Mouse (Mus musculus) heart, embryonic 13.5 days (tissue): ENCODE results near the gene Tap1. TPM values are rescaled to one million over a fixed set of nuclear protein-coding genes. Genes with fewer than 3 reads are reported as not detected.

Source experiments
- ATAC-seq: fragments of 200-750 bp; cut with Nextera tagmentation; 2 replicates; pipeline ENCODE4 v1.8.0; 2017; ENCODE audit warnings: moderate TSS enrichment; ENCODE audit not compliant: insufficient number of reproducible peaks, low FRiP score, low TSS enrichment; ENCODE audit errors: extremely low read depth
- H3K27ac ChIP-seq: fragments of 300-500 bp; sonication (generic); replicated peaks from 2 replicates; pipeline ENCODE4 v1.5.1; 2015; ENCODE audit warnings: moderate library complexity, mild to moderate bottlenecking, inconsistent platforms
- H3K27me3 ChIP-seq: fragments of 300-500 bp; sonication (generic); replicated peaks from 2 replicates; pipeline ENCODE4 v1.6.1; 2015; ENCODE audit warnings: mild to moderate bottlenecking, inconsistent platforms
- H3K36me3 ChIP-seq: fragments of 300-500 bp; sonication (generic); 2 replicates; pipeline ENCODE4 v1.6.1; 2015; ENCODE audit warnings: mild to moderate bottlenecking, inconsistent platforms
- H3K4me1 ChIP-seq: fragments of 300-500 bp; sonication (generic); 2 replicates; pipeline ENCODE4 v1.6.1; 2015; ENCODE audit warnings: inconsistent platforms
- H3K4me2 ChIP-seq: fragments of 300-500 bp; sonication (generic); 2 replicates; pipeline ENCODE4 v1.6.1; 2015; ENCODE audit warnings: inconsistent platforms, mild to moderate bottlenecking, moderate library complexity
- H3K4me3 ChIP-seq: fragments of 300-500 bp; sonication (generic); 2 replicates; pipeline ENCODE4 v1.5.1; 2015; ENCODE audit warnings: moderate library complexity, mild to moderate bottlenecking, inconsistent platforms
- H3K9ac ChIP-seq: fragments of 300-500 bp; sonication (generic); 2 replicates; pipeline ENCODE4 v1.6.1; 2015; ENCODE audit warnings: inconsistent platforms, mild to moderate bottlenecking, moderate library complexity
- H3K9me3 ChIP-seq: fragments of 300-500 bp; sonication (generic); 2 replicates; pipeline ENCODE4 v1.6.1; 2016; ENCODE audit warnings: inconsistent platforms
- WGBS: fragments of 180-500 bp; shearing (Covaris S2); methylation state at CpG from one replicate; pipeline ENCODE4 v1.1.7; 2015; ENCODE audit warnings: mixed read lengths; 5-methylcytosine and 5-hydroxymethylcytosine counted together
- polyA plus RNA-seq: library from polyadenylated mRNA; unstranded; fragments of >200 nt; fragmentation: Nextera tagmentation; extraction: Ambion mirVana; gene quantifications from 2 replicates; pipeline ENCODE4 v1.2.1, GENCODE M21; 2015

Gene Tap1
- polyA plus RNA-seq, 1 experiment from 2014 or later = 1.4 TPM

- H3K27me3 ChIP-seq = peaks cover 92% of the 10 kb centered on the region
- peak overlapping the region; percentile 71 for H3K9ac ChIP-seq
- ATAC-seq = no peak
- peak overlapping the region; percentile 70 for H3K4me2 ChIP-seq
- no peaks in the 10 kb centered on the region for H3K9me3 ChIP-seq
- H3K4me3 ChIP-seq = peak overlapping the region; percentile 58
- 10% methylated on average over 11 of the region's 11 CpGs for WGBS
- H3K4me1 ChIP-seq = peaks cover 10% of the 10 kb centered on the region
- no peaks in the 10 kb centered on the region for H3K36me3 ChIP-seq
- H3K27ac ChIP-seq = no peak overlapping the region
These were observed 11.2 kb downstream of the Tap1 start for GRCm38 (mm10) chr17:34198521-34198912.

GRCm38 (mm10) chr17:34199050-34199619 is 11.8 kb downstream of the Tap1 start:
- Histone ChIP-seq H3K4me1 (peaks cover 10% of the 10 kb centered on the region), H3K9ac (no peak overlapping the region), H3K27ac (no peak overlapping the region), H3K4me2 (no peak overlapping the region), H3K27me3 (peaks cover 91% of the 10 kb centered on the region), H3K4me3 (no peak overlapping the region), H3K36me3 (no peaks in the 10 kb centered on the region), H3K9me3 (no peaks in the 10 kb centered on the region)
- no peak for ATAC-seq
- WGBS = 59% methylated on average over 12 of the region's 12 CpGs

GRCm38 (mm10) chr17:34200047-34200446 is 12.7 kb downstream of the Tap1 start:
- Histone ChIP-seq H3K4me3 (no peak overlapping the region), H3K9ac (no peak overlapping the region), H3K27me3 (peaks cover 87% of the 10 kb centered on the region), H3K4me2 (no peak overlapping the region), H3K36me3 (no peaks in the 10 kb centered on the region), H3K9me3 (no peaks in the 10 kb centered on the region), H3K4me1 (peaks cover 12% of the 10 kb centered on the region), H3K27ac (no peak overlapping the region)
- no peak for ATAC-seq
- WGBS = 81% methylated on average over 10 of the region's 10 CpGs

GRCm38 (mm10) chr17:34200772-34201505 is 13.6 kb downstream of the Tap1 start:
- 80% methylated on average over 16 of the region's 16 CpGs for WGBS
- no peak overlapping the region for H3K4me3 ChIP-seq
- no peaks in the 10 kb centered on the region for H3K36me3 ChIP-seq
- no peak overlapping the region for H3K4me2 ChIP-seq
- no peaks in the 10 kb centered on the region for H3K9me3 ChIP-seq
- no peak overlapping the region for H3K27ac ChIP-seq
- peaks cover 87% of the 10 kb centered on the region for H3K27me3 ChIP-seq
- H3K9ac ChIP-seq = no peak overlapping the region
- ATAC-seq = no peak
- peaks cover 19% of the 10 kb centered on the region for H3K4me1 ChIP-seq

- Histone ChIP-seq H3K27ac (no peak overlapping the region), H3K4me3 (no peak overlapping the region), H3K27me3 (peaks cover 87% of the 10 kb centered on the region), H3K4me1 (peaks cover 19% of the 10 kb centered on the region), H3K4me2 (no peak overlapping the region), H3K9me3 (no peaks in the 10 kb centered on the region), H3K9ac (no peak overlapping the region), H3K36me3 (no peaks in the 10 kb centered on the region)
- 66% methylated on average over 7 of the region's 7 CpGs for WGBS
- ATAC-seq = no peak
These were observed 14.2 kb downstream of the Tap1 start for GRCm38 (mm10) chr17:34201506-34202055.

GRCm38 (mm10) chr17:34202760-34203442 is 15.5 kb downstream of the Tap1 start:
- no peak overlapping the region for H3K4me2 ChIP-seq
- ATAC-seq = no peak
- 71% methylated on average over 4 of the region's 4 CpGs for WGBS
- peaks cover 83% of the 10 kb centered on the region for H3K27me3 ChIP-seq
- H3K4me1 ChIP-seq = peaks cover 15% of the 10 kb centered on the region
- no peak overlapping the region for H3K4me3 ChIP-seq
- no peaks in the 10 kb centered on the region for H3K9me3 ChIP-seq
- no peaks in the 10 kb centered on the region for H3K36me3 ChIP-seq
- no peak overlapping the region for H3K9ac ChIP-seq
- H3K27ac ChIP-seq = no peak overlapping the region

- Histone ChIP-seq H3K4me2 (peak within 1 kb of the TSS; percentile 99), H3K27me3 (peaks cover 83% of the 10 kb centered on the region), H3K9ac (peak within 1 kb of the TSS; percentile 87), H3K9me3 (no peaks in the 10 kb centered on the region), H3K27ac (no peak within 1 kb of the TSS), H3K4me1 (peaks cover 9% of the 10 kb centered on the region), H3K4me3 (peak within 1 kb of the TSS; percentile 86), H3K36me3 (no peaks in the 10 kb centered on the region)
- ATAC-seq = no peak
- 67% methylated on average over 5 of the region's 5 CpGs for WGBS
These were observed 16.1 kb downstream of the Tap1 start, which contains the start of gene Tap2 for GRCm38 (mm10) chr17:34203444-34203843. Gene Tap2, plus strand, starts transcription at chr17:34203527.

- 0 out of 2 replicates have a peak, but pooled peaks have one; percentile 22 for ATAC-seq
These were observed 17.1 kb downstream of the Tap1 start for GRCm38 (mm10) chr17:34204303-34205010.

GRCm38 (mm10) chr17:34205021-34205745 is 17.8 kb downstream of the Tap1 start:
- H3K36me3 ChIP-seq = no peaks in the 10 kb centered on the region
- H3K27me3 ChIP-seq = peaks cover 83% of the 10 kb centered on the region
- H3K27ac ChIP-seq = no peak overlapping the region
- H3K9ac ChIP-seq = peak overlapping the region; percentile 87
- peaks cover 9% of the 10 kb centered on the region for H3K4me1 ChIP-seq
- H3K4me3 ChIP-seq = peak overlapping the region; percentile 86
- H3K4me2 ChIP-seq = peak overlapping the region; percentile 99
- WGBS = 15% methylated on average over 18 of the region's 18 CpGs
- no peaks in the 10 kb centered on the region for H3K9me3 ChIP-seq
- no peak for ATAC-seq

More at GRCm38 (mm10) chr17:34204303-34205010, 17.1 kb downstream of the Tap1 start:
- no peak overlapping the region for H3K27ac ChIP-seq
- no peaks in the 10 kb centered on the region for H3K36me3 ChIP-seq
- peak overlapping the region; percentile 86 for H3K4me3 ChIP-seq
- no peaks in the 10 kb centered on the region for H3K9me3 ChIP-seq
- H3K4me1 ChIP-seq = peaks cover 9% of the 10 kb centered on the region
- WGBS = under 1% methylated on average over 44 of the region's 44 CpGs
- peak overlapping the region; percentile 99 for H3K4me2 ChIP-seq
- peaks cover 83% of the 10 kb centered on the region for H3K27me3 ChIP-seq
- H3K9ac ChIP-seq = peak overlapping the region; percentile 87

- Histone ChIP-seq H3K27me3 (peaks cover 83% of the 10 kb centered on the region), H3K36me3 (no peaks in the 10 kb centered on the region), H3K4me2 (peak overlapping the region; percentile 99), H3K9me3 (no peaks in the 10 kb centered on the region), H3K9ac (0 out of 2 replicates have a peak overlapping the region, but pooled peaks have one; percentile 87), H3K27ac (no peak overlapping the region), H3K4me1 (peaks cover 9% of the 10 kb centered on the region), H3K4me3 (peak overlapping the region; percentile 86)
- WGBS = 12% methylated on average over 9 of the region's 9 CpGs
- no peak for ATAC-seq
These were observed 18.4 kb downstream of the Tap1 start for GRCm38 (mm10) chr17:34205746-34206176.
